Mouse (Mus musculus) heart, embryonic 16.5 days (tissue): ENCODE results near the gene Itpr1. TPM values are rescaled to one million over a fixed set of nuclear protein-coding genes. Genes with fewer than 3 reads are reported as not detected.

Experiments
- ATAC-seq: fragments of 200-750 bp; cut with Nextera tagmentation; replicated peaks from 2 replicates; pipeline ENCODE4 v1.8.0; 2017; ENCODE audit warnings: moderate number of reproducible peaks; ENCODE audit not compliant: insufficient read depth, low FRiP score; ENCODE audit errors: extremely low read depth
- H3K27ac ChIP-seq: fragments of 300-500 bp; sonication (generic); 2 replicates; pipeline ENCODE4 v1.5.1; 2014; ENCODE audit warnings: mild to moderate bottlenecking, low read length, control low read depth, moderate library complexity
- H3K27me3 ChIP-seq: fragments of 300-500 bp; sonication (generic); 2 replicates; pipeline ENCODE4 v1.6.1; 2014; ENCODE audit warnings: low read length, mixed read lengths; ENCODE audit not compliant: control insufficient read depth, insufficient read depth
- H3K36me3 ChIP-seq: fragments of 300-500 bp; sonication (generic); 2 replicates; pipeline ENCODE4 v1.6.1; 2014; ENCODE audit not compliant: control insufficient read depth, insufficient read depth
- H3K4me1 ChIP-seq: fragments of 300-500 bp; sonication (generic); 2 replicates; pipeline ENCODE4 v1.6.1; 2014; ENCODE audit warnings: low read length, mixed read lengths; ENCODE audit not compliant: control insufficient read depth, insufficient read depth
- H3K4me2 ChIP-seq: fragments of 300-500 bp; sonication (generic); 2 replicates; pipeline ENCODE4 v1.6.1; 2014; ENCODE audit warnings: low read depth, mild to moderate bottlenecking, control low read depth, low read length
- H3K4me3 ChIP-seq: fragments of 300-500 bp; sonication (generic); 2 replicates; pipeline ENCODE4 v1.5.1; 2014; ENCODE audit warnings: mild to moderate bottlenecking, control low read depth, low read length
- H3K9ac ChIP-seq: fragments of 300-500 bp; sonication (generic); 2 replicates; pipeline ENCODE4 v1.6.1; 2014; ENCODE audit warnings: low read length, control low read depth
- H3K9me3 ChIP-seq: fragments of 300-500 bp; sonication (generic); replicated peaks from 2 replicates; pipeline ENCODE4 v1.6.1; 2016; ENCODE audit warnings: low read length; ENCODE audit not compliant: control insufficient read depth
- whole genome bisulfite sequencing: fragments of 180-500 bp; shearing (Covaris S2); extraction: QIAGEN DNeasy Blood & Tissue Kit; methylation state at CpG from one replicate; pipeline ENCODE4 v1.1.7; 2014; 5-methylcytosine and 5-hydroxymethylcytosine counted together
- polyA plus RNA-seq: library from polyadenylated mRNA; unstranded; fragments of >200 nt; fragmentation: Nextera tagmentation; extraction: Ambion mirVana; gene quantifications from 2 replicates; pipeline ENCODE4 v1.2.1, GENCODE M21; 2015

The Itpr1 gene
- polyA plus RNA-seq, 1 experiment from 2014 or later = 10.8 TPM

DNA sequence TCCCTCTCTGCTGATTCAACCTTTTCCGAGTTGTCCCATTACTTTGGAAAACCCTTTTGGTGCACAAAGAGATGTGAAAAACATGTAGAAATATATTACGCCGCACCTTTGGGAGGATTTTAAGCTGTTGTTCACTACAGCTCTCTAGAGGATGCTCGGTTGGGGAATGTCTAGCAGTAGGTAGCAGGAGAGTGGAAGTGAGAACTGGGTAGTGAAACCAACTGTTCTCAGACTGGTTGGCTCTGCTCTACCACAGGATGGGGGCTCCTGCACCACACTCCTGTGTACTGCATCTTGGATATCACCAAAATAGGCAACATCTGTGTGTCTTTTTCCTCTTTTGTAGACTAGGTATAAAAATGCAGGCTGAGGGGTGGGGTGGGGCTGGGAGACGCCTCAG lies 10.0 kb downstream of the Itpr1 start:
- no peak for ATAC-seq
- 92% methylated on average over 5 of the region's 5 CpGs for WGBS

DNA sequence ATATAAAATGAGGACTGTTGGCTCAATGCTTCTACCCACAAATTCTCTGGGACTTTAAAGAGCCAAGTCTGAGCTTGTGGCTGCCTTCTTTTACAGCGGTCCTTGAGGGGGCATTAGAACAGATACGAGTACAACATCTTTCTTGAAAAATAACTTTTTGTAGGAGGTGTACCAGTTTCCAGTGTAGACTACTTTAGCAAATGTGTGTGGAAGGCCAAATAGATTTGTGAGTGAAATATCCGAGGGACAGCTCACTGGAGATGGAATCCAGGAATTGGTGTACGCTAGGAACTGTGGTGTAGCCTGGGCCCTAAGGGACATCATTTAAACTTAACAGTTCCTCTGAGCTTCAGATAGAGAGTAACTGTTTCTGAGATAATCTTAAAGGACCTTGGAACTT lies 11.5 kb downstream of the Itpr1 start:
- Histone ChIP-seq H3K4me1 (peaks cover 32% of the 10 kb centered on the region), H3K4me3 (no peak overlapping the region), H3K4me2 (no peak overlapping the region), H3K9me3 (no peaks in the 10 kb centered on the region), H3K27ac (no peak overlapping the region), H3K9ac (no peak overlapping the region), H3K27me3 (no peaks in the 10 kb centered on the region), H3K36me3 (peaks cover 3% of the 10 kb centered on the region; the same call in 1 of the 2 replicates)
- 91% methylated on average over 4 of the region's 4 CpGs for WGBS
- ATAC-seq = no peak

More for the DNA sequence above, 10.0 kb downstream of the Itpr1 start:
- H3K4me1 ChIP-seq = peaks cover 25% of the 10 kb centered on the region
- no peak overlapping the region for H3K4me3 ChIP-seq
- H3K4me2 ChIP-seq = no peak overlapping the region
- H3K9ac ChIP-seq = no peak overlapping the region
- no peaks in the 10 kb centered on the region for H3K36me3 ChIP-seq
- no peak overlapping the region for H3K27ac ChIP-seq
- no peaks in the 10 kb centered on the region for H3K27me3 ChIP-seq
- no peaks in the 10 kb centered on the region for H3K9me3 ChIP-seq

DNA sequence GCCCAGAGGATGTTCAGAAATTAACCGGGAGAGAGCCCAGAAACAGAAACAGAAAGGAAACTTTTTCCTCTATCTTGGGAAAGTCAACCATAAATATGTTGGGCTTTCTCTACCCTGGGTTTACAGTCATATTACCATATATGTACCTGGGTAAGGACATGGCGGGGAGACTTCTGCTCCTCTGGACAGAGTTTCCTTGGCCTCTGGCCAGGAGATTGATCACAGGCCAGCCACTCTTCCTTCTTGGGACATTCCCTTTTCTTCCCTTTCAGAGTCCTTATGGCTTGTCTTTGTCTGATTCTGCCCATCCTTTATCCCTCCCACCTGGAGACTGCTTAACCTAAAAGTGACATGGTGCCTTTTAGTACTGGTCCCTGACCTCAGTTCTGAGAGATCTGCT lies 12.1 kb downstream of the Itpr1 start:
- Histone ChIP-seq H3K27me3 (no peaks in the 10 kb centered on the region), H3K9ac (no peak overlapping the region), H3K4me2 (no peak overlapping the region), H3K27ac (no peak overlapping the region), H3K9me3 (no peaks in the 10 kb centered on the region), H3K36me3 (peaks cover 3% of the 10 kb centered on the region; the same call in 1 of the 2 replicates), H3K4me1 (peaks cover 32% of the 10 kb centered on the region), H3K4me3 (no peak overlapping the region)
- WGBS = 78% methylated on average over 2 of the region's 2 CpGs
- no peak for ATAC-seq

DNA sequence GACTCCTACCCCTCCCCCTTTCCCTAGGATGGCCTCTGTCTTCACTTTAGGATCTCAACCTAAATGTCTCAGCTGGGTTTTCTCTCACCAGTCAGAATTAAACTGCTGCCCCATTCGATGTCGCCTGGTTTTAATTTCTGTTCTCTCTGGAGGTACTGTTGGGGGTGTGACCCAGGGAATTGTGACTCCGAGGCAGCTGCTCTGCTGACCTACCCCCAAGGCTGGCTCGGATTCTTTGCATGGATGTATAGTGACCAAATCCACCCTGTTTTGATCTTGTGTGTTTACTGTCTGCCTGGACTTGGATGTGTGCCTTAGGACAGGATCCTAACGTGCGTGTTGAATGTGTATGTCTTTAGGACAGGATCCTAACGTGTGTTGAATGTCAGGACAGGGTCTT lies 13.3 kb downstream of the Itpr1 start:
- no peak for ATAC-seq
- H3K4me3 ChIP-seq = no peak overlapping the region
- 68% methylated on average over 7 of the region's 7 CpGs for WGBS
- H3K27ac ChIP-seq = no peak overlapping the region
- no peaks in the 10 kb centered on the region for H3K27me3 ChIP-seq
- peaks cover 3% of the 10 kb centered on the region; the same call in 1 of the 2 replicates for H3K36me3 ChIP-seq
- no peaks in the 10 kb centered on the region for H3K9me3 ChIP-seq
- no peak overlapping the region for H3K9ac ChIP-seq
- no peak overlapping the region for H3K4me2 ChIP-seq
- H3K4me1 ChIP-seq = peaks cover 32% of the 10 kb centered on the region

DNA sequence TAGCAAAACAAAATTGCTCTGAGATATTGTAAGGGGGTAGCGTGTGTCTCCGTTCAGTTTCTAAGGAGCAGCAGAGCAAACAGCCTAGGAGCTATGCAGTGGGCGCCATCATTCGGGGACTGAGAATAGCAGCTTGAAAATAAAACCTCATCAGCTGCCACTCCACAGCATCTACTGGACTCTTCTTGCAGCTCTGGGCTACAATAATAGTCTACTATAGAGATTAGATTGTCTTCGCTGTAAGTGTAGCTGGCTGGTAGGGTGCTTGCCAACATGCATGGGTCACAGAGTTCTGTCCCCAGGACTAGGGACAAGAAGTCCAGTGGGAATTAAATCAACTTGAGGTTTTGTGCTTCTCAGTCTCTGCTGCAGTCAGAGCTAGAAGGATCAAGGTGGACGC lies 14.6 kb downstream of the Itpr1 start:
- WGBS = 59% methylated on average over 6 of the region's 6 CpGs
- no peak for ATAC-seq
- Histone ChIP-seq H3K27ac (peak overlapping the region; percentile 24; the same call in 1 of the 2 replicates), H3K9me3 (no peaks in the 10 kb centered on the region), H3K4me3 (no peak overlapping the region), H3K36me3 (peaks cover 3% of the 10 kb centered on the region; the same call in 1 of the 2 replicates), H3K4me1 (peaks cover 35% of the 10 kb centered on the region), H3K9ac (no peak overlapping the region), H3K27me3 (no peaks in the 10 kb centered on the region), H3K4me2 (no peak overlapping the region)

DNA sequence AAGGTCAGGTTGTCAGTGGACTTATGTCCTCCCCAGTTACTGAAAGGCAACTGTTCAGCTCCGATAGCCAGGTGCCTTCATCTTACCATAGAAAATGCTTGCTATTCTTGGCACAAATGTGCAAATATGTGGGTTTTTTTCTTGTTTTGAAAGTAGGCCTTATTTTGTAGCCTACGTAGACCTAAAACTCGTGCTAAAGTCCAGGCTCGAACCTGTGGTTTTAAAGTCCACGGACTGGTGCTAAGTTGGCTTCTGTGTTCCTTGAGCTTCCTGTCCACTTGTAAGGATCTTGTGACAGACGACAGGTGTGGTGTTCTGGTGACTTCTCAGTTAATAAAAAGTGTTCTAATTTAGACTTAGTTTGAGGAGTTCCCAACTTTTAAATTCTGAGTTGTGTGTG lies 15.2 kb downstream of the Itpr1 start:
- H3K36me3 ChIP-seq = peaks cover 3% of the 10 kb centered on the region; the same call in 1 of the 2 replicates
- H3K4me3 ChIP-seq = no peak overlapping the region
- WGBS = 71% methylated on average over 6 of the region's 6 CpGs
- ATAC-seq = no peak
- H3K27me3 ChIP-seq = no peaks in the 10 kb centered on the region
- H3K4me2 ChIP-seq = no peak overlapping the region
- H3K27ac ChIP-seq = no peak overlapping the region
- no peak overlapping the region for H3K9ac ChIP-seq
- no peaks in the 10 kb centered on the region for H3K9me3 ChIP-seq
- H3K4me1 ChIP-seq = peaks cover 41% of the 10 kb centered on the region

DNA sequence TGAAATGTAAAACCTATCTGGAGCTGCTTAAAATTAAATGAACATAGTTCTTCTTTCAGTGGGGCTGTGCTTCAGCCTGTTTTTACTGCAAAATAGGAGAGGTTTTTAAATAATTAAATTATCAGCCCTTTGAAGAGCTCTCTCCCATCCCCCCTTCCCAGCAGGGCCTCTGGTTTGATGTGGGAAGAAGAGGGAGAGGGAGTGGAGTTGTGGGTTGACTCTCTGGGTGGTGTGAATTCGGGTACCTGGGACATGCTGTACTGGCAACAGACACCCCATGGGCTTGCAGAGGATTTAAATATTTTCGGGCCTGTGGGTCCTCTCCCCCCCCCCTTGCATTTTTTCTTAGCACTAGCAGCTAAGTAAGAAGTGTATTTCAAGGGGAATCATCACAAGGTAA lies 15.7 kb downstream of the Itpr1 start:
- WGBS = 21% methylated on average over 2 of the region's 2 CpGs
- H3K9me3 ChIP-seq = no peaks in the 10 kb centered on the region
- H3K27ac ChIP-seq = no peak overlapping the region
- no peak overlapping the region for H3K9ac ChIP-seq
- H3K4me3 ChIP-seq = no peak overlapping the region
- no peak for ATAC-seq
- peaks cover 45% of the 10 kb centered on the region for H3K4me1 ChIP-seq
- no peaks in the 10 kb centered on the region for H3K27me3 ChIP-seq
- no peak overlapping the region for H3K4me2 ChIP-seq
- H3K36me3 ChIP-seq = peaks cover 3% of the 10 kb centered on the region; the same call in 1 of the 2 replicates

DNA sequence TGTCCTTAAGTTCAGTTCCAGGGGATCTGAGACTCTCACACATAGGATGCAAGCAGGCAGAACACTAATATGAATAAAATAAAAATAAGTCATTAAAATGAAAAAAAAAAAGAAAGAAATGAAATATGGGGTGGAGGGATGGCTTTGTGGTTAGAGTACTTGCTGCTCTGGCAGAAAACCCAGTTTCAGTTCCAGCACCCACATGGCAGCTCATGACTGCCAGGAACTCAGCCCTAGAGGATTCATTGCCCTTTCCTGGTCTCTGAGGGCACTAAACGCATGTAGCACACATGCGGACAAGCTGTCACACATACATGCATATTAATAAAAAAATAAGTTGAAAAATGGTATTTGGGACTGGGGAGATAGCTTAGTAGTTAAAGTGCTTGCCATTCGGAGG lies 17.7 kb downstream of the Itpr1 start:
- peaks cover 3% of the 10 kb centered on the region; the same call in 1 of the 2 replicates for H3K36me3 ChIP-seq
- no peaks in the 10 kb centered on the region for H3K27me3 ChIP-seq
- no peak overlapping the region for H3K4me3 ChIP-seq
- WGBS = 92% methylated on average over 3 of the region's 3 CpGs
- H3K9ac ChIP-seq = no peak overlapping the region
- no peak overlapping the region for H3K4me2 ChIP-seq
- peaks cover 51% of the 10 kb centered on the region for H3K4me1 ChIP-seq
- ATAC-seq = no peak
- no peak overlapping the region for H3K27ac ChIP-seq
- H3K9me3 ChIP-seq = no peaks in the 10 kb centered on the region

DNA sequence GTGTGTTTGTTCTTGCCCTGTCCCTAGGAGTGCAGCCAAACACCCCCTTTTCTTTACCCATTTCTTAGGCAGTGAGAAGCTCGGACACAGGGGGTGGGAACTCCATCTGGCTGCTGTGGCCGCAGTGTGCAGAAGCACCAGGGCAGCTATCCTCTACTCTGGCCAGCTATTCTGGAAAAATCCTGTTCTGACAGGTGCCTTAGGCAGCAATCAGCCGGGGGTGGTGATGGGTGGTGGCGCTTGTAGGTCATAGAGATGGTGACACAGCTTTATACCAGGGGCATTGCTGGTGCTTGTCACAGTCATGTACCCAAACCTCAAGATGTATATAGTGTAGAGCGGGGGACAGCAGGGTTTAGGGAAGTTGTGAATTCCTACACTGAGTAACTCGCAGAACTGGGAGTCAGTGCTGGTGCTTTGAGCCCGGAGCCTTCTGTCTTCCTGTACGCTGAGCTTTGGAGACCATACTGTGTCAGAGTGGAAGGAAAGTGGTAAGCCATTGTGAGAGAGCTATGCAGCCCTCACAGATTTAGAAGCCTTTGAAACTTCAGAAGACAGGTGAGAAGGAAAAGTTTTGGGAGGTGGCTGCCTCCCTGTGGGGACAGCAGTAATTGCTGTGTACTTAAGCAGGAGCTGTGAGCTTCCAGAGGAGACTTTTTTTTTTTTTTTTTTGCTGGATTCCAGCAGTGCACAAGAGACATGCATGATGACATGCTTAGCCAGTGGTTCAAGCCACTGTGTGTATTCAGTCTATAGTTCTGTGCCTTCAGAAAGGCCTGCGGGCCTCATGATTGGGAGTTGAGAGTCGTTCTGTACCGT lies 19.2 kb downstream of the Itpr1 start:
- Histone ChIP-seq H3K27ac (peak overlapping the region; percentile 49; the same call in 1 of the 2 replicates), H3K9me3 (no peaks in the 10 kb centered on the region), H3K4me1 (peaks cover 59% of the 10 kb centered on the region), H3K4me2 (no peak overlapping the region), H3K36me3 (peaks cover 3% of the 10 kb centered on the region; the same call in 1 of the 2 replicates), H3K27me3 (no peaks in the 10 kb centered on the region), H3K9ac (no peak overlapping the region), H3K4me3 (no peak overlapping the region)
- ATAC-seq = no peak
- 71% methylated on average over 11 of the region's 11 CpGs for WGBS
